Mouse (Mus musculus): ENCODE measurements around the gene Mcl1.

DNA sequence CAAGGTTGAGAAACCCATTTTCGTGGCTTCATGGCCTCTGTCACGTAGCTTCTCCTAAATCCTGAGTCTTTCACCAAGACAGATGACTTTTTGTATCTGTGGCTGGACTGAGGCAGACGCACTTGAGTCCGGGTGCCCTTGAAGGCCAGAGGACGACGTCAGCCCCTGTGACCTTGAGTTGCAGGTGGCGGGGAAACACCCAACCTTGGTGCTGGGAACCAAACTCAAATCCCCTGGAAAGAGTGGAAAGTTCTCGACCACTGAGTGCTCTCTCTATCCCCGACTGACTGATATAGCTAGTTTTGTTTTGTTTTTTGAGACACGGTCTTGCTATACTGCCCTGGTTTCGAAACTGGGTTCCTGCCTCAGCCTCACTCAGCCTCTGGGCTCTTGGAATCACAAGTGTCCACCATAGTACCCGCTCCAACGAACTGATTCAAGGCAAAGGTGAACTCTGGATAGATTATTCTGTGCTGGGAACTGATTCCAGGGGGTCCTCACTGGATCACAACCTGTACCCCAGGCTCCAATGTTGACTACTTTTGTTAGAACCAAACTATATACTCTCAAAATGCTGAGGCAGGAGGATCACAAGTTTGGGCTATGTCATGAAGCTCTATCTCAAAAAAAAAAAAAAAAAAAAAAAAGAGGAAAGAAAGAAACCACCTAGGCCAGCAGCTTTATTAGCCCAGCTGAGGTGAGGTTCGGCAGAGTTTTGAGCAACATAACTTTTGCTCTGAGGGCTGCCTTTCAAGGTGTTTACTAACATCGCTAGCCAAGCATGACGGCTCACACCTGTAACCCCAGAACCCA lies 7.0 kb upstream of the Mcl1 start:
- TF ChIP-seq CTCF (IDR thresholded peaks at IDR 0.05; ENCODE audit: control insufficient read depth, insufficient read depth, insufficient read length) (no peak), USF1 (IDR thresholded peaks at IDR 0.05; ENCODE audit: low read depth) (no peak), MYOD1 (IDR thresholded peaks at IDR 0.05; ENCODE audit: control insufficient read depth, insufficient read length, low read depth) (no peak)

All from C2C12 (cell line).